Mouse (Mus musculus): ENCODE measurements around the gene Zfp444. TPM values are rescaled to one million over a fixed set of nuclear protein-coding genes. Genes with fewer than 3 reads are reported as not detected.
"Not testable (repeated sequence)": the region's sequence is repeated elsewhere in the genome, so short reads cannot be mapped to it uniquely, and the experiment has no call there.

The Zfp444 gene
- polyA plus RNA-seq, 1 experiment from 2014 or later, result 5.2 TPM

DNA sequence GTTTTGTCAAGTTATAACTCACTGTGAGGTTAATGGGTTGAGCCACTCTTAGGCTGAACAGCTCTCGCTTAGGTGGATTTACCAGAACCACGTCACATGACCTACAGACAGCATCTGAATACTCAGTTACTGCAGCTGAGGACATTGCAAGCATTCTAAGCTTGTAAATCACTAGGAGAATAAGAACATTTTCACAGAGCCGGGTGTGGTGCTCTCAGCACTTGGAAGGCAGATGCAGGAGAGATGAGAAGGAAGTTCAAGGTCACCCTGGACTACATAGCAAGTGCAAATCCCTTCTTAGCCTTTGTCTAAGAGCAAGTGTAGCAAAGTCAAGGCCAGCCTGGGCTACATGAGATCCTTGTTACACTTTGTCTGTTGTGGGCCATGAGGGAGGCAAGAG is 32.2 kb downstream of the Zfp444 start:
- Histone ChIP-seq H3K79me2 (ENCODE audit: inconsistent target) (no peaks in the 10 kb centered on the region), H3K27ac (no peak overlapping the region), H3K36me3 (ENCODE audit: inconsistent target) (no peaks in the 10 kb centered on the region), H3K4me3 (ENCODE audit: inconsistent target) (no peak overlapping the region)
- 77% methylated on average over 3 of the region's 3 CpGs for WGBS (ENCODE audit: missing documents)

DNA sequence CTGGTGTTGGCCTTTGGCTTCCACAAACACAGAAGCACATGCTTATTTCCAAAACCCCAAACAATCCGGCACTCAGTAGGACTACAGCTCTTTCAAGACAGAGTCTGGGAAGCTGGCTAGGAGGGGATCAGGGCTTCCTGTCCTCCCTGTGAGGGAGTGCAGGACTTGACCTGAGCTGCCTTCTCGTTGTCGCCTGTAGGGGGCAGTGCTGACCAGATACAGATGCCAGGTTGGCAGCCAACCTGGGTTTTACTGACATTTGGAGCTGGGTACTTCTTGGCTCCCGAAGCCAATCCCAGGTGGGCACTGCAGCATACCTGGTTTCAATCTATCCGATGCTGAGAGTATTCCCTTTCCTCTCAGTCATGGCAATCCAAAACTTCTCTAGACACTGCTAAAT is 41.1 kb downstream of the Zfp444 start:
- WGBS (ENCODE audit: missing documents), result 42% methylated on average over 5 of the region's 5 CpGs

DNA sequence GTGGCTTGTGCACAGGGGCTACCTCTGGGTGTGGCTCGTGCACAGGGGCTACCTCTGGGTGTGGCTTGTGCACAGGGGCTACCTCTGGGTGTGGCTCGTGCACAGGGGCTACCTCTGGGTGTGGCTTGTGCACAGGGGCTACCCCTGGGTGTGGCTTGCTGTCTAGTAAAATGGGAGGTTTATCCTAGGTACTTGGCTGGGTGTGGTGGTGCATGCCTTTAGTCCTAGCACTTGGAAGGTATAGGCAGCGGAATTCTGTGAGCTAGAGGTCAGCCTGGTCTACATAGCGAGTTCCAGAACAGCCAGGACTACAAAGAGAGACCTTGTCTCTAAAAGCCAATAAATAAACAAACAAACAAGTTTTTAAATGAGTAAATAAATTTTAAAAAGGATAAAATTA is 42.7 kb downstream of the Zfp444 start:
- not testable (repeated sequence) for H3K4me3 ChIP-seq (ENCODE audit: inconsistent target); H3K79me2 ChIP-seq (ENCODE audit: inconsistent target); H3K36me3 ChIP-seq (ENCODE audit: inconsistent target); H3K27ac ChIP-seq
- WGBS (ENCODE audit: missing documents), result 92% methylated on average over 2 of the region's 4 CpGs

More for the DNA sequence above, 41.1 kb downstream of the Zfp444 start:
- Histone ChIP-seq H3K27ac (no peak overlapping the region), H3K36me3 (ENCODE audit: inconsistent target) (no peaks in the 10 kb centered on the region), H3K79me2 (ENCODE audit: inconsistent target) (no peaks in the 10 kb centered on the region), H3K4me3 (ENCODE audit: inconsistent target) (no peak overlapping the region)

DNA sequence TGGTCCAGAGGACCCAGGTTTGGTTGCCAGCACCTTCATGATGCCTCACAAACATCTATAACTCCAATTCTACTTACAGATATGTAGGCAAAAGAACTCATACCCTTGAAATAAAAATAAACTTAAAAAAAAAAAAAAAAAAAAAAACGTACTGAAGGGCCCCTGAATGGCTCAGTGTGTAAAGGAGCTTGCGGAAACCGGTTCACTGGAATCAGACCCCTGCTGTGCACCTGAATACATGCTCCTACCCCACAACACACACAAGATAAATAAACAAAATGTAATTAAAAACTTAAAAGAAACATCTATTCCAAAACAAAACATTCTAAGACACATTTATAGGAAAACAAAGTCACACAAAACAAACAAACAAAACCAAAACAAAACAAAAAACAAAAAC is 48.1 kb downstream of the Zfp444 start:
- 54% methylated on average over 3 of the region's 3 CpGs for WGBS (ENCODE audit: missing documents)
- no peaks in the 10 kb centered on the region for H3K36me3 ChIP-seq (ENCODE audit: inconsistent target)
- no peaks in the 10 kb centered on the region for H3K79me2 ChIP-seq (ENCODE audit: inconsistent target)
- no peak overlapping the region for H3K4me3 ChIP-seq (ENCODE audit: inconsistent target)
- no peak overlapping the region for H3K27ac ChIP-seq

DNA sequence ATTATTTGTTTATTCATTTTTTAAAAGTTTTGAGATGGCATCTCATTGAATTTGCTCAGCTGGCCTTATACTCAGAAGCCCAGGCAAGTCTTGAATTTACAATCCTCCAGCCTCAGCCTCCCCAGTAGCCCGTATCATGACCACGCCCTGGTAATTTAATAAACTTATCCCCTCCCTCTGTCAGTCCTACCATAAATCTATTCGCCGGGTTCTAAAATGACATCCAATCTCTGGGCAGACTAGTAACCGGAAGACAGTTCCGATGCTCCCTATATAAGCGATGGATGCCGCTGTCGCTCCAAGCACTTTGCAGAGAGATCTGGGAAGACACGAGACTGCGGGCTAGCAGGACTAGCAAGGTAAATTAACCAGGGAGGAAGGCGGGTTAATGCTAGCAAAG is 50.0 kb downstream of the Zfp444 start, which contains the start of gene Zscan5b:
Zscan5b (plus strand) TSS at position 301 of the 400 bp plus-strand sequence.
- Histone ChIP-seq H3K27ac (no peak within 1 kb of the TSS), H3K79me2 (ENCODE audit: inconsistent target) (no peaks in the 10 kb centered on the region), H3K4me3 (ENCODE audit: inconsistent target) (no peak within 1 kb of the TSS), H3K36me3 (ENCODE audit: inconsistent target) (no peaks in the 10 kb centered on the region)
- WGBS (ENCODE audit: missing documents), result 94% methylated on average over 12 of the region's 12 CpGs

DNA sequence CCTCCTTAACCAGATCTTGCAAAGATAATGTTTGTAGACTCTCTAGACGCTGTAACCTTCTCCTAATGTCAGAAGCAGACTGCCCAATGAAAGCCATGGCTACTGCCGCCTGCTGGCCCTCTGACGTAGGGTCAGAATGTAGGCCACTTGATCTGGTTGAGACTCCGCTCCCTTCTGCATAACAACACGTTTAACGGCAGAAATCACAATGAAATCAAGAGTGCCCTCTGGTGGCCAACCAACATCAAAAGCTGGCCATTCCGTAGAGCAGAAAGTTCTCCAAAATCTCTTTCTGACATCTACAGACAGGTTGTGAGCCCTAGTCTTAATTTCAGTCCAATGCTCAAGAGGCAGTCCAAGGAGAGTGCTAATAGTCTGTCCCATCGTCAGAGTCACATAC is 56.5 kb downstream of the Zfp444 start:
- WGBS (ENCODE audit: missing documents), result 65% methylated on average over 8 of the region's 8 CpGs
- not testable (repeated sequence) for H3K4me3 ChIP-seq (ENCODE audit: inconsistent target)

DNA sequence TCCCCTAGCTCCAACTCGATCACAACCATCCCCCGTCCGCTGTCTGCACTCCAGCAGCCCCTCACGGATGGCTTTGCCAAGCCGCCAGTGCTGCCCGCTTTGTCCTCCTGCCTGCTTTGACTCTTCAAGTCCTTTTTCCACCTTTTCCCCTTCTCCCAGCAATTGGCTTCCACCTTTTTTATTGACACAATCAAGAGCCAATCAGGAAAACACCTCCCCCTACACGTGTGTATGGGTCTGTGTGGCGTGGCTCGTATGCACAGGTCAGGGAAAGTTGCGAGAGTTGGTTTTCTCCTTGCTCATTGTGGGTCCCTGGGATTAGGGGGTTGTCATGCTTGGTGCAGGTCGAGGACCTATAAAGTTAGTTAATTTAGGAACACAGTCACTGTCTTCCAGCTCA is 67.8 kb downstream of the Zfp444 start:
- Histone ChIP-seq H3K36me3 (ENCODE audit: inconsistent target) (no peaks in the 10 kb centered on the region), H3K4me3 (ENCODE audit: inconsistent target) (no peak overlapping the region), H3K79me2 (ENCODE audit: inconsistent target) (no peaks in the 10 kb centered on the region), H3K27ac (no peak overlapping the region)
- 51% methylated on average over 11 of the region's 11 CpGs for whole genome bisulfite sequencing (ENCODE audit: missing documents)

More for the DNA sequence above, 56.5 kb downstream of the Zfp444 start:
- H3K36me3 ChIP-seq (ENCODE audit: inconsistent target); H3K27ac ChIP-seq; H3K79me2 ChIP-seq (ENCODE audit: inconsistent target): not testable (repeated sequence)

DNA sequence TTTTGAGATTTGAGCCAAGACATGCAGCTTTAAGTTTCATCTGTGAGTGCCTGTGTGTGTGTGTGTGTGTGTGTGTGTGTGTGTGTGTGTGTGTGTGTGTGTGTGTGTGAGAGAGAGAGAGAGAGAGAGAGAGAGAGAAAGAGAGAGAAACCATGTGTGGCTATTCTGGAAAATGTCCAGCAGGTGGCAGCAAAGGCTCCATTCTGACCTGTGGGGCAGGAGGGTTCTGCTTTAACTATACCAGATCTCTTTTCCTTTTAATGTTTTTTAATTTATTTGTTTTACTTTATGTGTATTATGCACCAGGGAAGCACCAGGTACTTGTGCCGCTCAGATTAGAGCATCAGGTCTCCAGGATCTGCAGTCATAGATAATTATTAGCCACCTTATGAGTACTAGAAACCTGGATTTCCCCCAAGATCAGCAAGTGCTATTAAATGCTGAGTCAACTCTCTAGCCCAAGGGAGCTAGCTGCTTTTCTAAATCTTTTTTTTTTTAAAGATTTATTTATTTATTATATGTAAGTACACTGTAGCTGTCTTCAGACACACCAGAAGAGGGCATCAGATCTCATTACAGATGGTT is 68.9 kb downstream of the Zfp444 start:
- not testable (repeated sequence) for H3K27ac ChIP-seq; H3K4me3 ChIP-seq (ENCODE audit: inconsistent target); H3K79me2 ChIP-seq (ENCODE audit: inconsistent target); H3K36me3 ChIP-seq (ENCODE audit: inconsistent target)
- WGBS (ENCODE audit: missing documents), result 25% methylated on average over 1 of the region's 1 CpGs

Other genes starting within 250 kb of the Zfp444 start
- not detected in 3 replicates for gene Vmn1r65, start 161.2 kb upstream of the Zfp444 start, polyA plus RNA-seq (2018)
- not detected in 3 replicates for gene Nlrp4c, start 127.1 kb upstream of the Zfp444 start, polyA plus RNA-seq (2018)
- gene Zfp787, start 16.2 kb upstream of the Zfp444 start, polyA plus RNA-seq (2018), result 11.6 to 29.7 TPM (median 29.1 TPM) in 3 replicates
- not detected in 3 replicates for gene Galp, start 24.9 kb downstream of the Zfp444 start, polyA plus RNA-seq (2018)
- not detected in 3 replicates for gene Zscan5b, start 50.1 kb downstream of the Zfp444 start, polyA plus RNA-seq (2018)
- not detected in 3 replicates for gene Epp13, start 80.5 kb downstream of the Zfp444 start, polyA plus RNA-seq (2018)
- 1.4 to 1.9 TPM (median 1.7 TPM) in 3 replicates for gene Zfp667, start 114.4 kb downstream of the Zfp444 start, polyA plus RNA-seq (2018)
- 1.3 to 3.0 TPM (median 1.3 TPM) in 3 replicates for gene Zfp583, start 159.1 kb downstream of the Zfp444 start, polyA plus RNA-seq (2018)
- gene Gm3854, start 171.5 kb downstream of the Zfp444 start, polyA plus RNA-seq (2018), result 0.07 TPM in 1 of 3 replicates, not detected in the others
- gene Zfp78, start 191.1 kb downstream of the Zfp444 start, polyA plus RNA-seq (2018), result 1.2 to 3.1 TPM (median 1.7 TPM) in 3 replicates
- 6.1 to 7.1 TPM (median 6.9 TPM) in 3 replicates for gene Zfp28, start 211.1 kb downstream of the Zfp444 start, polyA plus RNA-seq (2018)
- gene Smim17, start 226.5 kb downstream of the Zfp444 start, polyA plus RNA-seq (2018), result not detected in 3 replicates
- gene Gm20715, start 238.1 kb downstream of the Zfp444 start, polyA plus RNA-seq (2018), result not detected in 3 replicates